Mouse (Mus musculus) Patski (cell line): ENCODE results near the gene Tmtc2. TPM values are rescaled to one million over a fixed set of nuclear protein-coding genes. Genes with fewer than 3 reads are reported as not detected.

Experiments
- ATAC-seq: fragments of 100-300 bp; one replicate; pipeline ENCODE4 v1.8.0; 2021
- CTCF ChIA-PET: fragments of 350-600 bp; sonication (Branson Sonifier 250); formaldehyde crosslinking; loops from one replicate; lab custom pipeline; 2022; ENCODE audit warnings: inconsistent platforms; lab: Charles Lee
- POLR2A ChIA-PET: fragments of 350-600 bp; sonication (Branson Sonifier 250); formaldehyde crosslinking; loops from one replicate; lab custom pipeline; 2022; ENCODE audit warnings: antibody characterized with exemption, inconsistent platforms; lab: Charles Lee
- DNase-seq: peaks from one replicate; pipeline ENCODE4 v3.0.0-alpha.2; 2011; ENCODE audit warnings: low read depth, low spot score
- H3K27me3 ChIP-seq: fragments of 371-371 bp; one replicate; pipeline ENCODE4 v1.5.1; 2021
- CTCF ChIP-seq: fragments of 100-300 bp; IDR thresholded peaks from one replicate; pipeline ENCODE4 v1.5.1; 2021
- in situ Hi-C: fragments of 300-500 bp; cut with MboI; formaldehyde crosslinking; loops from 3 replicates; pipeline ENCODE4 v1.11.1; 2018; ENCODE audit warnings: low pct_unique_long_range_greater_than_20kb, mixed read lengths
- polyA plus RNA-seq: library from polyadenylated mRNA; unstranded; gene quantifications from one replicate; pipeline ENCODE4 v1.2.3, GENCODE M21; 2021

Gene Tmtc2
- polyA plus RNA-seq, 1 experiment from 2014 or later = 0.77 TPM

DNA sequence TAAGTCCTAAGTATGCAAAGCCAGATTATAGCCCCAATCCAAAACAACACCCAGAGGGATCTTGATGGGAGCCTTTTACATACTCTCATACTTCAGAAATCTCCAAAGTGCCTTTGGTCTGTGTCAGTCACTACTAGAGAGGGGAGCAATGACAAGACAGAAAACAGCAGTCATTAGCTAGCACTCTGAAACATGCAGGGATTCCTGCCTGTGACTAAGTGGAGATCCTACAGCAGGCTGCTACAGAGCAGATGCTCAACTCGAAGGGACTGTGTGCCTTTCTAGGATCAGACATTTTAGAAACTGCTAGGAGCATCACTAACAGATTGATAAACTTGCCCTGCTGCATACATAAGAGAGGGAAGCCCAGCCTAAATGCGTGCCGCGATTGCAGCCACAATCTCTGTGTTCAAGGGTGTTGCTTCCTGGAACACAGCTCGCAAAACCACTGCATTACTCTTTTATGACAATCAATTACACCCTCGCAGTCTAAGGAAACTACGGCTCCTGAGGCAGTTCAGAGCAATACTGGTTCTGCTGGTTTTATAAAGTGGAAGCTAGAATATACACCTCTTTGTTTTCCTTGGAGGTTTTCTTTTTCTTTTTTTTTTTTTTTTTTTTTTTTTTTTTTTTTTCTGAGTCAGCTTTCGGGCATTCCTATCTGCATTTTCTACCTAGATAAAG, 50.7 kb downstream of the Tmtc2 start:
- POLR2A ChIA-PET = no interaction called here
- in situ Hi-C loops = no loop called here
- ATAC-seq (no peak), DNase-seq (no peak)
- CTCF ChIA-PET = no interaction called here
- TF ChIP-seq CTCF = no peak
- H3K27me3 ChIP-seq = no peaks in the 10 kb centered on the region

GRCm38 (mm10) chr10:105522431-105522830, 51.8 kb downstream of the Tmtc2 start:
- ATAC-seq (no peak), DNase-seq (no peak)
- CTCF ChIA-PET = no interaction called here
- in situ Hi-C loops = no loop called here
- H3K27me3 ChIP-seq = no peaks in the 10 kb centered on the region
- POLR2A ChIA-PET = no interaction called here
- no peak for TF ChIP-seq CTCF

GRCm38 (mm10) chr10:105519154-105519806, 55.0 kb downstream of the Tmtc2 start:
- no peaks in the 10 kb centered on the region for H3K27me3 ChIP-seq
- DNase-seq = no peak
- no peak for ATAC-seq
- no peak for TF ChIP-seq CTCF
- CTCF ChIA-PET = interaction anchor here (1.6 kb wide), 1 partner anchor 8 kb away, joined by 4 read pairs; no protein-coding TSS in a partner anchor
- POLR2A ChIA-PET = no interaction called here
- in situ Hi-C loops = no loop called here

- POLR2A ChIA-PET = no interaction called here
- TF ChIP-seq CTCF = no peak
- DNase-seq (no peak), ATAC-seq (no peak)
- no peaks in the 10 kb centered on the region for H3K27me3 ChIP-seq
- in situ Hi-C loops = no loop called here
- CTCF ChIA-PET = no interaction called here
These were observed 56.1 kb downstream of the Tmtc2 start for GRCm38 (mm10) chr10:105518144-105518543.

GRCm38 (mm10) chr10:105513777-105514322, 60.4 kb downstream of the Tmtc2 start:
- no peak for DNase-seq
- in situ Hi-C loops = no loop called here

DNA sequence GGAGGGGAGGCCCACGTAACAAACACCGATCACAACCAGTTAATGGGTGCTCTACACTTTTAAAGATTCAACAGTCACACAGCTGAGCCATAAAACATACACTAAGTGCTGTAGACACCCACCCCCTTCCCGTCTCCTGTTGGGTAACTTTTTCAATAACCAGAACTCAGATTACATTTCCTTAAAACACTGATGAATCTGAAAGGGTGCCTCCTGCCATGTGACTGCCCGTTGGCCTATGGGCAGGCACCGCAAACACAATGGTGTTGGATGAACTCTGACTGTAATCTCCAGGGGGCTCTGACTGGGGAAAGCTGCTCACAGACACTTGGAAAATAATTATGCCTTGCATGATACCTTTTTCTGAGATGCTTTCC, 64.4 kb downstream of the Tmtc2 start:
- ChIA-PET CTCF (no interaction called here), POLR2A (no interaction called here)
- ATAC-seq (no peak), DNase-seq (no peak)
- in situ Hi-C loops = no loop called here
- TF ChIP-seq CTCF = no peak
- no peaks in the 10 kb centered on the region for H3K27me3 ChIP-seq

More at GRCm38 (mm10) chr10:105513777-105514322, 60.4 kb downstream of the Tmtc2 start:
- ChIA-PET CTCF (no interaction called here), POLR2A (no interaction called here)
- no peak for TF ChIP-seq CTCF
- ATAC-seq = no peak
- no peaks in the 10 kb centered on the region for H3K27me3 ChIP-seq

DNA sequence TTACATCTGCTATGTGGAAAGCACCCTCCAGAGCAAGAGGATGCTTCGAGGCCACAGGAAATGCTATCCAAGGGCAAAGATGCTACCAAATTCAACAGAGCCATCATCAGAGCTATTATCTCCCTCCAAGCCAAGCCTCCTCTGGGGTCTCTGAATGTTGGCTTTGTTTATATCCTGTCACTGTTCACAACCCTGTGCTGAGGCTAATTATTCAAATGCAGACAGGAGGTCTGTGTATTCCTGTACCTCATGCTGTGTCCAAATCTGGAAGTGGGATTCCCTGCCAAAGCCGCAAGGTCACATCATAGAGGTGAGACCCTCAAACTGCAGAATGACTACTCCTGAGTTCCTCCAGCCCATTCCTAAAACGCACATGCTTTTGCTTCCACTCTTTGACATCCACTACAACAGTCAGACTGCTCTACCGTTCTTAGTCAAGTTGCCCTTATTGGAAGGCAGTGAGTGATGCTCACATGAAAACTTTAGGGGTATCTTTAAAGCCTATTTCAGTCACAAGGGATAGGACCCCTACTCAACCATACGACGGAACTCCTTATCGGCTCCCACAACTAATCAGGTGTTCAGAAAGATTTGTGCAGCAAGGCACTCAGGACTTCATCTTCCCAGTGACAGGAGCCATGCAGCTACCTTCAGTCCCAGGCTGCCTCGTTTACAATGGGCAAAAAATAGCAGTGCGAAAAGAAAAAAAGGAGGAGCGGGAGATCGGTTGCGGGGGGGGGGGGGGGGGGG, 64.9 kb downstream of the Tmtc2 start:
- no peak for TF ChIP-seq CTCF
- DNase-seq (no peak), ATAC-seq (no peak)
- in situ Hi-C loops = no loop called here
- ChIA-PET POLR2A (no interaction called here), CTCF (no interaction called here)
- H3K27me3 ChIP-seq = no peaks in the 10 kb centered on the region

GRCm38 (mm10) chr10:105507982-105508786, 66.1 kb downstream of the Tmtc2 start:
- H3K27me3 ChIP-seq = no peaks in the 10 kb centered on the region
- POLR2A ChIA-PET = interaction anchor here (0.5 kb wide), 1 partner anchor 207 kb away, joined by 4 read pairs; no protein-coding TSS in a partner anchor
- DNase-seq = no peak
- no peak for ATAC-seq
- CTCF ChIA-PET = no interaction called here
- TF ChIP-seq CTCF = no peak
- in situ Hi-C loops = no loop called here

GRCm38 (mm10) chr10:105506046-105506445, 68.2 kb downstream of the Tmtc2 start:
- ChIA-PET POLR2A (interaction anchor here (0.6 kb wide), 1 partner anchor 1232 kb away, joined by 3 read pairs; no protein-coding TSS in a partner anchor), CTCF (no interaction called here)
- no peak for TF ChIP-seq CTCF
- H3K27me3 ChIP-seq = no peaks in the 10 kb centered on the region
- DNase-seq = no peak
- in situ Hi-C loops = no loop called here
- no peak for ATAC-seq

DNA sequence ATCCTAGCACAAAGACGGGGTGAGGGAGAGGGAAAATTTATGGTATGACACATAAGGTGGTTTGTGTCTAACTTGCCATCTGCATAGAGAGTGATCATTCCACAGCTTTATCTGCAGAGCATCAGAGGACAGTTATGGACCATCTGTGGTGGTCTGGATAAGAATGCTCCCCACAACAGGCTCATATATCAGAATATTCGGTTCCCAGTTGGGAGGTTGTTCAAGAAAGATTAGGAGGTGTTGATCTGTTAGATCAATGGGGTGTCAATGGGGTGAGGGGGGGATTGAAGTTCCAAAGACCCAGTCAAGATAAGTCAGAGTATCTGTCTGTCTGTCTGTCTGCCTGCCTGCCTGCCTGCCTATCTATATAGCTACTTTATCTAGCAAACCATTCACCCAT, 69.8 kb downstream of the Tmtc2 start:
- DNase-seq (no peak), ATAC-seq (no peak)
- H3K27me3 ChIP-seq = no peaks in the 10 kb centered on the region
- ChIA-PET POLR2A (no interaction called here), CTCF (no interaction called here)
- in situ Hi-C loops = no loop called here
- TF ChIP-seq CTCF = no peak
